Mouse (Mus musculus): ENCODE data around the gene Nkx2-1. TPM values are rescaled to one million over a fixed set of nuclear protein-coding genes. Genes with fewer than 3 reads are reported as not detected.

Nkx2-1 gene
- polyA plus RNA-seq (2016; fragmentation: Nextera tagmentation; extraction: Ambion mirVana): 3.2 and 3.6 TPM in 2 replicates

GRCm38 (mm10) chr12:56536884-56537265, at the start of gene Nkx2-1:
Gene Nkx2-1 (minus strand): TSS chr12:56536908.
- no peak for DNase-seq (ENCODE audit: low spot score)
- Histone ChIP-seq H3K4me3 (peak within 1 kb of the TSS; percentile 30), H3K36me3 (no peaks in the 10 kb centered on the region), H3K27ac (peak within 1 kb of the TSS; percentile 29; the same call in 1 of the 2 replicates), H3K9me3 (no peaks in the 10 kb centered on the region), H3K27me3 (ENCODE audit: insufficient read depth, poor library complexity, severe bottlenecking) (peaks cover 100% of the 10 kb centered on the region), H3K4me1 (replicated peaks) (peaks cover 24% of the 10 kb centered on the region)
- 3% methylated on average over 11 of the region's 11 CpGs for WGBS

- WGBS: under 1% methylated on average over 14 of the region's 14 CpGs
- Histone ChIP-seq H3K36me3 (no peaks in the 10 kb centered on the region), H3K4me3 (0 out of 2 replicates have a peak overlapping the region, but pooled peaks have one; percentile 0), H3K27ac (no peak overlapping the region), H3K9me3 (no peaks in the 10 kb centered on the region), H3K4me1 (replicated peaks) (peaks cover 3% of the 10 kb centered on the region; the same call in 1 of the 2 replicates), H3K27me3 (ENCODE audit: insufficient read depth, poor library complexity, severe bottlenecking) (peaks cover 93% of the 10 kb centered on the region)
- DNase-seq (ENCODE audit: low spot score): peak; percentile 79
These were observed 4.4 kb upstream of the Nkx2-1 start for GRCm38 (mm10) chr12:56541068-56541467.

DNA sequence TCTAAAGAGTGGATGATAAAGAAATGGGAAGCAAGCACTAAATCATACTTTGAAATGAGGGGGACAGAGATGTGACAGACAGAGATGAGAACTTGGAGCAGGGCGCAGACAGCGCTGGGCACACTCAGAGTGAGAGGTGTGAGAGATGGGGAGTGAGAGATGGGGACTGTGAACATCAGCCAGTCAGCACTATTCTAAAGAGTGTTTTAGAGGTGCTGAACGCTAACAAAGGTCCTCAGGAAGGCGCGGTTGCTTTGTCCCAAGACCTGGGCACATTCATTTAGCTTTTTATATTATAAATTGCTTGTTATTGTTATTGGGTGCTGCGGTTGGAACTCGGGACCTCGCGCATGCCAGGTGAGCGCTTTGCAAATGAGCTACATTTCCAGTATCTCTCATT, 3.9 kb upstream of the Nkx2-1 start:
- no peaks in the 10 kb centered on the region for H3K36me3 ChIP-seq
- H3K27me3 ChIP-seq (ENCODE audit: insufficient read depth, poor library complexity, severe bottlenecking): peaks cover 94% of the 10 kb centered on the region
- H3K27ac ChIP-seq: no peak overlapping the region
- H3K9me3 ChIP-seq: no peaks in the 10 kb centered on the region
- 2% methylated on average over 10 of the region's 10 CpGs for WGBS
- peak; percentile 8 for DNase-seq (ENCODE audit: low spot score)
- no peak overlapping the region for H3K4me3 ChIP-seq
- peaks cover 8% of the 10 kb centered on the region; the same call in 1 of the 2 replicates for H3K4me1 ChIP-seq (replicated peaks)

GRCm38 (mm10) chr12:56538601-56539000, 1.9 kb upstream of the Nkx2-1 start:
- peak; percentile 16 for DNase-seq (ENCODE audit: low spot score)
- WGBS: 6% methylated on average over 3 of the region's 3 CpGs
- no peak overlapping the region for H3K4me3 ChIP-seq
- H3K27me3 ChIP-seq (ENCODE audit: insufficient read depth, poor library complexity, severe bottlenecking): peaks cover 100% of the 10 kb centered on the region
- H3K27ac ChIP-seq: no peak overlapping the region
- peaks cover 17% of the 10 kb centered on the region for H3K4me1 ChIP-seq (replicated peaks)
- H3K36me3 ChIP-seq: no peaks in the 10 kb centered on the region
- no peaks in the 10 kb centered on the region for H3K9me3 ChIP-seq

GRCm38 (mm10) chr12:56537931-56538330, 1.2 kb upstream of the Nkx2-1 start:
- no peaks in the 10 kb centered on the region for H3K36me3 ChIP-seq
- 3% methylated on average over 6 of the region's 6 CpGs for WGBS
- peaks cover 23% of the 10 kb centered on the region for H3K4me1 ChIP-seq (replicated peaks)
- no peak for DNase-seq (ENCODE audit: low spot score)
- no peak overlapping the region for H3K4me3 ChIP-seq
- no peak overlapping the region for H3K27ac ChIP-seq
- H3K27me3 ChIP-seq (ENCODE audit: insufficient read depth, poor library complexity, severe bottlenecking): peaks cover 100% of the 10 kb centered on the region
- H3K9me3 ChIP-seq: no peaks in the 10 kb centered on the region

DNA sequence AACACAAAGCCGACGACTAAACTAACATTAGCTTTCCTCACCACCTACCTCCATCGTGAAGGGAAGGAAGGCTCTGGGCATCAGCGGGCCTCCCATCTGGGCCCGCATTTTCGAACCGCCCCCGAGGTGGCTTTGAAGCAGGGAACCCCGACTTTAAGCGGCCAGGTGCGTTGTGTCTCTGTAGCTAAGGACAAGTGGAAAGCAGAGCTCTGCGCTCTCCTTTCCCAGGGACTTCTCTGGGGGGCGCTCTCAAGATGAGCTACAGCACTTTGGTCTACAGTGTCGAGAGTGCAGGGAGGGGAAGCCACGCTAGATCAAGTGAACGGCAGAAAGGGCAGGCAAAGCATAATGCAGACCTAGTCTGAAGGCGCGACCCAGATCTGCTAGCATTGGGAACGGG, 634 bp upstream of the Nkx2-1 start:
- under 1% methylated on average over 19 of the region's 19 CpGs for WGBS

DNA sequence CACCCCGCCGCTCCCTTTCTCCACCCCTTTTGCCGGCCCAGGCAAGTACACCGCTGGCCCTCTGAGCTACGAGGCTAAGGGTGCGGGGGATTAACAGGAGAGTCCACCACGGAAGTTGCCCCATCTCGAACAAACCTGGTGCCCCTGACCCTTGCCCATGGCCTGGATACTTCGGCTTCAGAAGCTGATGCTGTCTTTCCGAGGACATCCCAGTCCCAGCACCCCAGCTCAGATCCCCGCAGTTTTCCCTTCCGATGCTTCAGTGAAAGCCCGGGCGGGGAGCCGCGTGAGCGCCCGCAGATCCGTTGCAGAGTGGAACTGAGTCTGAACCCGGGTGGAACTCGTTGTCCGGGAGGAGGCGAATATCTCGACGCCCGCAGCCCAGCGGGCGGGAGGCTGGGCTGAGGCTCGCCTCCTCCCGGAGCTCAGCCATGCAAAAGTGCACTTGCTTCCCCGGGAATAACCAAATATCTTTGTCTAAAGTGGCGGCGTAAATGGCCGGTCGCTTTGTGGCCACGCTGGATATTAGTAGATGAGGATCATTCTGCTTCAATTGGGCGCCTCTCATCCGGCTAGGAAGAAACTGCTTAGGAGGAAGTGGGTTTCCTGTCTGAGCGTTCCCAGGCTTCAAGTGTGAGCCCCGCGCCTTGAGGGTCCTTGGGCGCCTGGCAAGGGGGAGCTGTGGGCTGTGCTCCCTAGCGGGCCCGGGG, 379 bp downstream of the Nkx2-1 start:
- WGBS: under 1% methylated on average over 44 of the region's 44 CpGs
- peak; percentile 59 for DNase-seq (ENCODE audit: low spot score)
- H3K4me1 ChIP-seq (replicated peaks): peaks cover 24% of the 10 kb centered on the region
- peaks cover 100% of the 10 kb centered on the region for H3K27me3 ChIP-seq (ENCODE audit: insufficient read depth, poor library complexity, severe bottlenecking)
- no peaks in the 10 kb centered on the region for H3K9me3 ChIP-seq
- no peak overlapping the region for H3K27ac ChIP-seq
- H3K4me3 ChIP-seq: peak overlapping the region; percentile 30; the same call in 1 of the 2 replicates
- H3K36me3 ChIP-seq: no peaks in the 10 kb centered on the region

More for the DNA sequence above, 634 bp upstream of the Nkx2-1 start:
- Histone ChIP-seq H3K9me3 (no peaks in the 10 kb centered on the region), H3K27ac (no peak overlapping the region), H3K36me3 (no peaks in the 10 kb centered on the region), H3K4me1 (replicated peaks) (peaks cover 24% of the 10 kb centered on the region), H3K4me3 (no peak overlapping the region), H3K27me3 (ENCODE audit: insufficient read depth, poor library complexity, severe bottlenecking) (peaks cover 100% of the 10 kb centered on the region)
- DNase-seq (ENCODE audit: low spot score): peak; percentile 45

DNA sequence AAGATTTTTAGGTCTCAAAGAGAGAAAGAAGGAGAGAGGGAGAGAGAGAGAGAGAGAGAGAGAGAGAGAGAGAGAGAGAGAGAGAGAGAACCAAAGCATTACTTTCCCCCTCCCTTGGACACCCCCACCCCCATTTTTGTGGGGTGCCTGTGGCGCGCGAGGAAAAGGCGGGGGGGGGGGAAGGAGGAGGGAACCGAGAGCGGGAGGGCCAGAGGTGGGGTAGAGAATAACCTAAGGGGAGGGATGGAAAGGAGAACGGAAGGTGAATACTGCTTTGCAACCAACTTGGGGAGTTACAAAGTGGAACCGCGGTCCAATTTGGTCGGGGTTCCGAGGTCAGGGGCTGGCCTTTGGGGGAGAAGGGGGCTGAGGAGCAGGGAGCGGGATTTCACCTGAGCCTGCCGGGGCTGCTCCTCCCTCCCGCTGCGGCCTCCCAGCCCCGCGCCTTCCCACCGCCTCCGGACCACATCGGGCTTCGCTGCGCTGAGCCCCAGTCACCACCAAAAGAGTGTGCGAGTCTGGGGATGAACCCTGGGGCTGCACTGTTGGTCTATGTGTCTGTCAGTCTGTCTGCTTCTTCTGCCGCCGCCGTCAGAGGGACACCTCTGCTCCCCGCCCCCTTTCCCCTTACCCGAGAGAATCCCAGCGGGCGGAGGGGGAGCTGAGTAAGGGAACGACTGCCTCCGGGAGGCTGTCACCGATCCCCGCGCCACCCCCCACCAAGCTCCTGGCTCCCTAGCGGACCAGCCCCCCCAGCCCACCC, 1.1 kb downstream of the Nkx2-1 start:
- H3K4me1 ChIP-seq (replicated peaks): peaks cover 24% of the 10 kb centered on the region
- peak overlapping the region; percentile 30 for H3K4me3 ChIP-seq
- no peaks in the 10 kb centered on the region for H3K9me3 ChIP-seq
- DNase-seq (ENCODE audit: low spot score): peak; percentile 51
- WGBS: under 1% methylated on average over 36 of the region's 36 CpGs
- peak overlapping the region; percentile 29; the same call in 1 of the 2 replicates for H3K27ac ChIP-seq
- no peaks in the 10 kb centered on the region for H3K36me3 ChIP-seq
- H3K27me3 ChIP-seq (ENCODE audit: insufficient read depth, poor library complexity, severe bottlenecking): peaks cover 100% of the 10 kb centered on the region

DNA sequence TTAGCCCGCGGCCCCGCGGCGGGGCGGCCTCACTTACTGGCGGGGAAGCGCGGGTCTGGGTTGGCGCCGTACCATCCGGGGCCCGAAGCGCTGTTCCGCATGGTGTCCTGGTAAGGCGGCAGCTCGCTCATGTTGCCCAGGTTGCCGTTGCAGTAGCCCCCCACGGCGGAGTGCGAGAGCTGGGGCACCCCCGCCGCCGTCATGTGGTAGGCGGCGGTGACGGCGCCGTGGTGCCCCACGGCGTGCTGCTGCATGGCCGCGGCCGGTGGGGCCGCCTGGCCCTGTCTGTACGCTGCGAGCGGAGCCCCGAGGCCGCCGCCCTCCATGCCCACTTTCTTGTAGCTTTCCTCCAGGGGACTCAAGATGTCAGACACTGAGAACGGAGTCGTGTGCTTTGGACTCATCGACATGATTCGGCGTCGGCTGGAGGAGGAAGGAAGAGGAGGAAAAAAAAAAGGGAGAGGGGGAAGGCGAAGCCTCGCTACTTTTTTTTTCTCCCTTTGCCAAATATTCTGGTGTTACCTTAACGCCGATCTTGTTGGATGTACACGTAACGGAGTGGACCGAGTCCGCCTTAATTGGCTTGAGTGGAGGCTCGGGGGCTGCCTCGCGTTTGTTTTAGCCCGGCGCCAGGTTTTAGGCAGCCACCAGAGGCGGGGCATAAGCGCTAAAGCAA, 1.9 kb downstream of the Nkx2-1 start:
- no peak overlapping the region for H3K27ac ChIP-seq
- H3K4me1 ChIP-seq (replicated peaks): peaks cover 24% of the 10 kb centered on the region
- H3K36me3 ChIP-seq: no peaks in the 10 kb centered on the region
- peak; percentile 61 for DNase-seq (ENCODE audit: low spot score)
- WGBS: under 1% methylated on average over 62 of the region's 62 CpGs
- H3K4me3 ChIP-seq: peak overlapping the region; percentile 32
- peaks cover 100% of the 10 kb centered on the region for H3K27me3 ChIP-seq (ENCODE audit: insufficient read depth, poor library complexity, severe bottlenecking)
- H3K9me3 ChIP-seq: no peaks in the 10 kb centered on the region

- no peak for DNase-seq (ENCODE audit: low spot score)
- H3K36me3 ChIP-seq: no peaks in the 10 kb centered on the region
- H3K4me3 ChIP-seq: peak overlapping the region; percentile 32
- no peaks in the 10 kb centered on the region for H3K9me3 ChIP-seq
- WGBS: under 1% methylated on average over 24 of the region's 24 CpGs
- peaks cover 24% of the 10 kb centered on the region for H3K4me1 ChIP-seq (replicated peaks)
- no peak overlapping the region for H3K27ac ChIP-seq
- peaks cover 100% of the 10 kb centered on the region for H3K27me3 ChIP-seq (ENCODE audit: insufficient read depth, poor library complexity, severe bottlenecking)
These were observed 2.4 kb downstream of the Nkx2-1 start for GRCm38 (mm10) chr12:56534311-56534650.

DNA sequence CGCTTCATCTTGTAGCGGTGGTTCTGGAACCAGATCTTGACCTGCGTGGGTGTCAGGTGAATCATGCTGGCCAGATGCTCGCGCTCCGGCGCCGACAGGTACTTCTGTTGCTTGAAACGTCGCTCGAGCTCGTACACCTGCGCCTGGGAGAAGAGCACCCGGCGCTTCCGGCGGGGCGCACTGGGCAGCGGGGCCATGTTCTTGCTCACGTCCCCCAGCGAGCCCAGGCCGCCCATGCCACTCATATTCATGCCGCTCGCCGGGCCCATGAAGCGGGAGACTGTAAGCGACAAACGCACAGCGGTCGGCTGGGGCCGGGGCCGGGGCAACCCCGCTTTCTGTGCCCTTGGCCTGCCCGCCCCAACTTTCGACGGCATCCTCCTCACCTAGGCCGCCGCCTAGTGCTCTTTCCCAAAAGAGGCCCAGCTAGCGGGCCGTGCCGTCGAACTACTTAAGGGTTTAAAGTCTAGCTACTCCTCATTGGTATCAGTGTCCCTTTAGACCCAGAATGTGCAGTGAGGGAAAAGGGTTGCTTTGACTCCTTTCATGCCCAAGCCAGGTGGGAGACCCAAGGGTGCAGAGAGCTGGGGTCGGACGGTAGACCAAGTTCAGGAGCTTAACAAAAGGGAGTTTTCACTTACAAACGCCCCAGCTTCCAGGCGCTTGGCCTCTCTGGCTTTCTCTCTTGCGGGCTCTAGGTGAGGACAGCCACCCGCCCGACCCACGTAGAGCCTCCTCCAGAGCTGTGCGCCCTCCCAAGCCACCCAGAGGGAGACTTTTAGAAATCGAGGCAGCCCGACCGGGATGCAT, 3.0 kb downstream of the Nkx2-1 start:
- Histone ChIP-seq H3K36me3 (no peaks in the 10 kb centered on the region), H3K4me1 (replicated peaks) (peaks cover 24% of the 10 kb centered on the region), H3K27ac (no peak overlapping the region), H3K4me3 (peak overlapping the region; percentile 33), H3K27me3 (ENCODE audit: insufficient read depth, poor library complexity, severe bottlenecking) (peaks cover 100% of the 10 kb centered on the region), H3K9me3 (no peaks in the 10 kb centered on the region)
- under 1% methylated on average over 54 of the region's 54 CpGs for WGBS
- DNase-seq (ENCODE audit: low spot score): no peak

DNA sequence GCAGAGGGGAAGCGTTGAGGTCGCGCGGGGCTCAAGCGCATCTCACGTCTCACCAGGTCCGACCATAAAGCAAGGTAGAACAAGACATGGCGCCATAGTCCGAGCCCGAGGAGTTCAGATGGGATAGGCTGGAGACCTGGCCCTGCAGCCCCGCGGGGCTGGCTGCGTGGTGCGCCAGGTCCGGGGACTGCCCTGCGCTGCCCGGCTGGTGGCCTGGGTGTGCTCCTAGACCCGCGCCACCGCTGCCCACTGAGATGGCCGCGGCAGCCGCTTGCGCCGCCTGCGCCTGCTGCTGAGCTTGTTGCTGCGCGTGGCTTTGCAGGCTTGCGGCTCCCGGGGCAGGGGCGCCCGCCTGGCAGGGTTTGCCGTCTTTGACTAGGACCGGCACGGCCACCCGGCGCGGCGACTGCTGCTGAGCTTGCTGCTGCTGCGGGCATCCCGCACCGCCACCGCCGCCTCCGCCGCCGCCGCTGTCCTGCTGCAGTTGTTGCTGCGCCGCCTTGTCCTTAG, 3.7 kb downstream of the Nkx2-1 start:
- H3K9me3 ChIP-seq: no peaks in the 10 kb centered on the region
- 1% methylated on average over 49 of the region's 50 CpGs for WGBS
- DNase-seq (ENCODE audit: low spot score): peak; percentile 72
- no peaks in the 10 kb centered on the region for H3K36me3 ChIP-seq
- H3K4me3 ChIP-seq: peak overlapping the region; percentile 33
- H3K4me1 ChIP-seq (replicated peaks): peaks cover 24% of the 10 kb centered on the region
- peaks cover 100% of the 10 kb centered on the region for H3K27me3 ChIP-seq (ENCODE audit: insufficient read depth, poor library complexity, severe bottlenecking)
- H3K27ac ChIP-seq: no peak overlapping the region

All from hindbrain, embryonic 10.5 days (tissue).